Mouse (Mus musculus): ENCODE data around the gene Ly6g. TPM values are rescaled to one million over a fixed set of nuclear protein-coding genes. Genes with fewer than 3 reads are reported as not detected.

The Ly6g gene
- total RNA-seq, 2 experiments from 2014 or later: not detected

Other genes starting within 250 kb of the Ly6g start
- gene Ly6i, start 171.8 kb upstream of the Ly6g start, total RNA-seq (2021): not detected
- 1 to 10 TPM; 6.5 to 6.6 TPM for gene Ly6a, start 157.2 kb upstream of the Ly6g start, total RNA-seq (2021)
- 10 to 100 TPM; 24.0 TPM for gene Ly6c1, start 106.4 kb upstream of the Ly6g start, total RNA-seq (2021)
- gene Ly6c2, start 43.3 kb upstream of the Ly6g start, total RNA-seq (2021): 1 to 10 TPM in 1 of 2 experiments, under 1 TPM in 1; 0.57 to 1.8 TPM
- not detected for gene BC025446, start 61.1 kb downstream of the Ly6g start, total RNA-seq (2021)
- gene Ly6f, start 113.2 kb downstream of the Ly6g start, total RNA-seq (2021): not detected

All from layer of hippocampus, postnatal 10 days (tissue).